Mouse (Mus musculus) kidney, adult 2 months (tissue): Measurements from ENCODE around the gene Ooep.

Source experiments
- CTCF ChIP-seq: fragments of 200-500 bp; conservative IDR thresholded peaks from 2 replicates; pipeline ENCODE4 v1.5.1; 2011; ENCODE audit warnings: low read depth, mild to moderate bottlenecking, control low read depth, low read length, moderate library complexity, mixed read lengths; ENCODE audit not compliant: insufficient read depth, insufficient read length
- POLR2A ChIP-seq: fragments of 200-500 bp; IDR thresholded peaks from one replicate; pipeline ENCODE4 v1.6.1; 2011; ENCODE audit warnings: low read depth, low read length, control low read depth

- no peak for TF ChIP-seq CTCF
- no peak for TF ChIP-seq POLR2A
Measured at GRCm38 (mm10) chr9:78364701-78365100, 13.8 kb downstream of the Ooep start.
